Mouse (Mus musculus): Measurements from ENCODE around the gene Pex1.
A peak's percentile ranks its signal among the peaks of the same experiment; 100 is the strongest.
"Not testable (repeated sequence)": the region's sequence is repeated elsewhere in the genome, so short reads cannot be mapped to it uniquely, and the experiment has no call there.

Pex1 gene

GRCm38 (mm10) chr5:3644621-3645020 lies 48.8 kb downstream of the Pex1 start:
- DNase-seq (ENCODE audit: extremely low spot score, low spot score): no peak

- no peak for DNase-seq (ENCODE audit: extremely low spot score, low spot score)
Measured at GRCm38 (mm10) chr5:3645326-3645725, 49.5 kb downstream of the Pex1 start.

- no peak for DNase-seq (ENCODE audit: extremely low spot score, low spot score)
Measured at GRCm38 (mm10) chr5:3646539-3646938, 50.7 kb downstream of the Pex1 start.

- DNase-seq (ENCODE audit: extremely low spot score, low spot score): peak; percentile 77
Measured at GRCm38 (mm10) chr5:3646991-3647707, 51.3 kb downstream of the Pex1 start.

- DNase-seq (ENCODE audit: extremely low spot score, low spot score): peak; percentile 91
Measured at GRCm38 (mm10) chr5:3647708-3648121, 51.8 kb downstream of the Pex1 start.

- DNase-seq (ENCODE audit: extremely low spot score, low spot score): no peak
Measured at GRCm38 (mm10) chr5:3648206-3648848, 52.5 kb downstream of the Pex1 start.

- DNase-seq (ENCODE audit: extremely low spot score, low spot score): no peak
Measured at GRCm38 (mm10) chr5:3648849-3649210, 53.0 kb downstream of the Pex1 start.

GRCm38 (mm10) chr5:3650881-3651280 lies 55.0 kb downstream of the Pex1 start, which contains the start of gene Tmbim7:
TSS of gene Tmbim7 (plus strand) at chr5:3651181.
- no peak for DNase-seq (ENCODE audit: extremely low spot score, low spot score)

- DNase-seq (ENCODE audit: extremely low spot score, low spot score): no peak
Measured at GRCm38 (mm10) chr5:3651621-3652020, 55.8 kb downstream of the Pex1 start.

- DNase-seq (ENCODE audit: extremely low spot score, low spot score): not testable (repeated sequence)
Measured at GRCm38 (mm10) chr5:3652903-3653575, 57.2 kb downstream of the Pex1 start.

GRCm38 (mm10) chr5:3653801-3654200 lies 57.9 kb downstream of the Pex1 start:
- no peak for DNase-seq (ENCODE audit: extremely low spot score, low spot score)

GRCm38 (mm10) chr5:3657085-3657484 lies 61.2 kb downstream of the Pex1 start, which contains the start of gene Gatad1:
TSS of gene Gatad1 (minus strand) at chr5:3657185.
- no peak for DNase-seq (ENCODE audit: extremely low spot score, low spot score)

- DNase-seq (ENCODE audit: extremely low spot score, low spot score): no peak
Measured at GRCm38 (mm10) chr5:3665225-3665624, 69.4 kb downstream of the Pex1 start.

- DNase-seq (ENCODE audit: extremely low spot score, low spot score): no peak
Measured at GRCm38 (mm10) chr5:3666585-3666984, 70.7 kb downstream of the Pex1 start.

- DNase-seq (ENCODE audit: extremely low spot score, low spot score): no peak
Measured at GRCm38 (mm10) chr5:3669938-3670554, 74.2 kb downstream of the Pex1 start.

Measured in neural tube, embryonic 10.5 days (tissue).